Mouse (Mus musculus): ENCODE data around the gene Kpna6. TPM values are rescaled to one million over a fixed set of nuclear protein-coding genes. Genes with fewer than 3 reads are reported as not detected.

Kpna6 gene
- polyA plus RNA-seq, 1 experiment from 2014 or later: 5.7 TPM

- H3K4me2 ChIP-seq (replicated peaks; ENCODE audit: low read depth): no peak overlapping the region
- H3K9me3 ChIP-seq (ENCODE audit: control insufficient read depth, low read length): no peaks in the 10 kb centered on the region
- peaks cover 10% of the 10 kb centered on the region; the same call in 1 of the 2 replicates for H3K36me3 ChIP-seq (ENCODE audit: control insufficient read depth, insufficient read depth, low read length)
- ATAC-seq (ENCODE audit: low FRiP score, low TSS enrichment) (no peak), DNase-seq (ENCODE audit: low spot score) (no peak)
- H3K27me3 ChIP-seq (ENCODE audit: control insufficient read depth, insufficient read depth, low read length): no peaks in the 10 kb centered on the region
- H3K4me1 ChIP-seq (replicated peaks; ENCODE audit: control insufficient read depth, insufficient read depth): no peaks in the 10 kb centered on the region
- no peak overlapping the region for H3K9ac ChIP-seq (ENCODE audit: low read length)
- H3K4me3 ChIP-seq (ENCODE audit: low read depth, low read length): no peak overlapping the region
- TF ChIP-seq EP300 (optimal IDR thresholded peaks at IDR 0.05) (no peak), CTCF (IDR thresholded peaks at IDR 0.05; ENCODE audit: low read depth) (no peak)
- WGBS: 74% methylated on average over 3 of the region's 3 CpGs
- no peak overlapping the region for H3K27ac ChIP-seq (replicated peaks)
Observed at GRCm38 (mm10) chr4:129662255-129662813, 10.2 kb downstream of the Kpna6 start.

DNA sequence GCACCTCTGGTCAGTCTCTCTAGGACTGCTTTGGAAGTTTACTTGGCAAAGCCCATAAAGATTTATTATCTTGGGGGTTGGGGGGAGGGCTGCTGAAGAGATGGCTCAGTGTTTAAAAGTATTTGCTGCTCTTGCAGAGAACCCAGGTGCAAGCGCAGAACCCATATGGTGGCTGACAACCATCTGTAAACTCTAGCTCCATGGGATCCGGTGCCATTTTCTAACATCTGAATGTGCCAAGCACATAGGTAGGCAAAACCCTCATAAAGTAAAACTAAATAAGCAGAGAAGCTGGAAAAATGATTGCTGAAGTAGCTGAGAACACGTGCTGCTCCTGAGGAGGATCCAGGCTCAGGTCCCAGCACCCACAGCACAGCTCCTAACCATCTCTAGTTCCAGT is 11.0 kb downstream of the Kpna6 start:
- Histone ChIP-seq H3K4me3 (ENCODE audit: low read depth, low read length) (no peak overlapping the region), H3K9ac (ENCODE audit: low read length) (no peak overlapping the region), H3K27me3 (ENCODE audit: control insufficient read depth, insufficient read depth, low read length) (no peaks in the 10 kb centered on the region), H3K9me3 (ENCODE audit: control insufficient read depth, low read length) (no peaks in the 10 kb centered on the region), H3K36me3 (ENCODE audit: control insufficient read depth, insufficient read depth, low read length) (peaks cover 11% of the 10 kb centered on the region; the same call in 1 of the 2 replicates), H3K27ac (replicated peaks) (no peak overlapping the region), H3K4me2 (replicated peaks; ENCODE audit: low read depth) (no peak overlapping the region), H3K4me1 (replicated peaks; ENCODE audit: control insufficient read depth, insufficient read depth) (no peaks in the 10 kb centered on the region)
- DNase-seq (ENCODE audit: low spot score) (no peak), ATAC-seq (ENCODE audit: low FRiP score, low TSS enrichment) (no peak)
- no peak for TF ChIP-seq CTCF (IDR thresholded peaks at IDR 0.05; ENCODE audit: low read depth)
- TF ChIP-seq EP300 (optimal IDR thresholded peaks at IDR 0.05): no peak
- WGBS: 72% methylated on average over 3 of the region's 3 CpGs

DNA sequence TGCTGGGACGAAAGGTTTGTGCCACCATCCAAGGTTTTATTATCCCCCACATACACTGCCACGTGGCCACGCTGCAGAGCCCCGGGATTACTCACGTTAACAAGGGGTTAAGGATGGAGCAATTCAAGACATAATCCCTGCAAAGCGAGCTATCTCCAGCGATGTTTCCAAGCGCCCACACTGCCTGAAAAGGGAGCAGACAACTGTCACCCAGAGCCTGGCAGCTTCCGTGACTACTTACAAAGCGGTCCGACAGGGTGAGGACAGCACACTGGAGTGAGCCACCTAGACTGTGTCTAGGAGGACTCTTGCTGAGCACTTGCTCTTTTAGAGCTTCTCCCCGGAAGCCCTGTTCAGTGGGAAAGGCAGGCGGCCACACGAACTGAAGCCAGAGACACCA is 17.8 kb downstream of the Kpna6 start:
- Histone ChIP-seq H3K9me3 (ENCODE audit: control insufficient read depth, low read length) (no peaks in the 10 kb centered on the region), H3K36me3 (ENCODE audit: control insufficient read depth, insufficient read depth, low read length) (peaks cover 37% of the 10 kb centered on the region; the same call in 1 of the 2 replicates), H3K27me3 (ENCODE audit: control insufficient read depth, insufficient read depth, low read length) (no peaks in the 10 kb centered on the region), H3K4me3 (ENCODE audit: low read depth, low read length) (no peak overlapping the region), H3K4me2 (replicated peaks; ENCODE audit: low read depth) (no peak overlapping the region), H3K27ac (replicated peaks) (no peak overlapping the region), H3K9ac (ENCODE audit: low read length) (no peak overlapping the region), H3K4me1 (replicated peaks; ENCODE audit: control insufficient read depth, insufficient read depth) (no peaks in the 10 kb centered on the region)
- WGBS: 91% methylated on average over 14 of the region's 14 CpGs
- DNase-seq (ENCODE audit: low spot score) (no peak), ATAC-seq (ENCODE audit: low FRiP score, low TSS enrichment) (no peak)
- no peak for TF ChIP-seq CTCF (IDR thresholded peaks at IDR 0.05; ENCODE audit: low read depth)
- no peak for TF ChIP-seq EP300 (optimal IDR thresholded peaks at IDR 0.05)

- Histone ChIP-seq H3K36me3 (ENCODE audit: control insufficient read depth, insufficient read depth, low read length) (peaks cover 34% of the 10 kb centered on the region), H3K27me3 (ENCODE audit: control insufficient read depth, insufficient read depth, low read length) (no peaks in the 10 kb centered on the region), H3K9me3 (ENCODE audit: control insufficient read depth, low read length) (no peaks in the 10 kb centered on the region), H3K4me3 (ENCODE audit: low read depth, low read length) (no peak overlapping the region), H3K4me2 (replicated peaks; ENCODE audit: low read depth) (no peak overlapping the region), H3K4me1 (replicated peaks; ENCODE audit: control insufficient read depth, insufficient read depth) (no peaks in the 10 kb centered on the region), H3K27ac (replicated peaks) (no peak overlapping the region), H3K9ac (ENCODE audit: low read length) (no peak overlapping the region)
- DNase-seq (ENCODE audit: low spot score): no peak
- WGBS: 93% methylated on average over 8 of the region's 8 CpGs
- TF ChIP-seq CTCF (IDR thresholded peaks at IDR 0.05; ENCODE audit: low read depth) (no peak), EP300 (optimal IDR thresholded peaks at IDR 0.05) (no peak)
- ATAC-seq (ENCODE audit: low FRiP score, low TSS enrichment): no peak
Observed at GRCm38 (mm10) chr4:129650359-129650758, 22.2 kb downstream of the Kpna6 start.

DNA sequence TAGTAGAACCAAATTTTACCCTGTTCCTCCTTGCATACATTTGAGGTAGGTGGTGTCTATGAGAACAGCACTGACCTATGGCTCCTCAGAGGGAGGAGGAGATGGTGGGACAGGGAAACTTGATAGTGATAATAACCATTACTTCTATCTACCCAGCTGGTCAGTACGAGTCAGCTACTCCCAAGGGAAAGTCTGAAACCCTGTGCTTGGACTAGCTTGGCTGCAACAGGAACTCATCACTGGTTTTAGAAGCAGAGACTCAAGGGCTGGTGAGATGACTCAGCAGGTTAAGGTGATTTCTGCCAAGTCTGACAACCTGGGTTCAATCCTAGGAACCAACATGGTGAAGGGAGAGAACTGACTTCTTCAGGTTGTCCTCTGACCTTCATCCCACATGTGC is 23.9 kb downstream of the Kpna6 start:
- no peak for ATAC-seq (ENCODE audit: low FRiP score, low TSS enrichment)
- Histone ChIP-seq H3K27ac (replicated peaks) (no peak overlapping the region), H3K4me1 (replicated peaks; ENCODE audit: control insufficient read depth, insufficient read depth) (no peaks in the 10 kb centered on the region), H3K9ac (ENCODE audit: low read length) (no peak overlapping the region), H3K4me2 (replicated peaks; ENCODE audit: low read depth) (no peak overlapping the region), H3K27me3 (ENCODE audit: control insufficient read depth, insufficient read depth, low read length) (no peaks in the 10 kb centered on the region), H3K4me3 (ENCODE audit: low read depth, low read length) (no peak overlapping the region), H3K9me3 (ENCODE audit: control insufficient read depth, low read length) (no peaks in the 10 kb centered on the region), H3K36me3 (ENCODE audit: control insufficient read depth, insufficient read depth, low read length) (peaks cover 26% of the 10 kb centered on the region)
- 60% methylated on average over 1 of the region's 1 CpGs for WGBS
- TF ChIP-seq EP300 (optimal IDR thresholded peaks at IDR 0.05): no peak
- no peak for TF ChIP-seq CTCF (IDR thresholded peaks at IDR 0.05; ENCODE audit: low read depth)
- no peak for DNase-seq (ENCODE audit: low spot score)

GRCm38 (mm10) chr4:129645204-129645603 is 27.4 kb downstream of the Kpna6 start:
- no peak overlapping the region for H3K4me2 ChIP-seq (replicated peaks; ENCODE audit: low read depth)
- H3K27me3 ChIP-seq (ENCODE audit: control insufficient read depth, insufficient read depth, low read length): no peaks in the 10 kb centered on the region
- WGBS: 86% methylated on average over 6 of the region's 6 CpGs
- DNase-seq (ENCODE audit: low spot score) (no peak), ATAC-seq (ENCODE audit: low FRiP score, low TSS enrichment) (no peak)
- H3K4me3 ChIP-seq (ENCODE audit: low read depth, low read length): no peak overlapping the region
- peaks cover 16% of the 10 kb centered on the region for H3K36me3 ChIP-seq (ENCODE audit: control insufficient read depth, insufficient read depth, low read length)
- no peaks in the 10 kb centered on the region for H3K9me3 ChIP-seq (ENCODE audit: control insufficient read depth, low read length)
- H3K9ac ChIP-seq (ENCODE audit: low read length): no peak overlapping the region
- no peak overlapping the region for H3K27ac ChIP-seq (replicated peaks)
- no peaks in the 10 kb centered on the region for H3K4me1 ChIP-seq (replicated peaks; ENCODE audit: control insufficient read depth, insufficient read depth)
- TF ChIP-seq EP300 (optimal IDR thresholded peaks at IDR 0.05) (no peak), CTCF (IDR thresholded peaks at IDR 0.05; ENCODE audit: low read depth) (no peak)
